Mouse (Mus musculus) embryonic fibroblast, embryonic 13.5 days (primary cell): ENCODE results near the gene Srl. TPM values are rescaled to one million over a fixed set of nuclear protein-coding genes. Genes with fewer than 3 reads are reported as not detected.
"Not testable (repeated sequence)": the region's sequence is repeated elsewhere in the genome, so short reads cannot be mapped to it uniquely, and the experiment has no call there.

Experiments used
- H3K27ac ChIP-seq: 2 replicates; pipeline ENCODE4 v1.5.1; 2012; ENCODE audit warnings: low read length, control low read depth, inconsistent platforms; ENCODE audit not compliant: insufficient read depth
- H3K4me1 ChIP-seq: 2 replicates; pipeline ENCODE4 v1.6.1; 2011; ENCODE audit warnings: low read length; ENCODE audit not compliant: control insufficient read depth, insufficient read depth
- H3K4me3 ChIP-seq: 2 replicates; pipeline ENCODE4 v1.5.1; 2011; ENCODE audit warnings: mild to moderate bottlenecking, control low read depth, low read length; ENCODE audit not compliant: insufficient read depth
- CTCF ChIP-seq: IDR thresholded peaks from 2 replicates; pipeline ENCODE4 v1.5.1; 2011; ENCODE audit warnings: mild to moderate bottlenecking, control low read depth, low read length, moderate library complexity, borderline replicate concordance; ENCODE audit not compliant: insufficient read depth
- POLR2A ChIP-seq: IDR thresholded peaks from 2 replicates; pipeline ENCODE4 v1.6.1; 2011; ENCODE audit warnings: low read depth, mild to moderate bottlenecking, control low read depth, low read length, moderate library complexity
- polyA plus RNA-seq: library from polyadenylated mRNA; stranded (reverse); fragments of >200 nt; gene quantifications from 2 replicates; pipeline ENCODE4 v1.2.4, GENCODE M21; 2011; ENCODE audit warnings: low read depth; ENCODE audit not compliant: missing spikeins, insufficient read length

The Srl gene
- 3.9 and 5.9 TPM in 2 replicates for polyA plus RNA-seq

DNA sequence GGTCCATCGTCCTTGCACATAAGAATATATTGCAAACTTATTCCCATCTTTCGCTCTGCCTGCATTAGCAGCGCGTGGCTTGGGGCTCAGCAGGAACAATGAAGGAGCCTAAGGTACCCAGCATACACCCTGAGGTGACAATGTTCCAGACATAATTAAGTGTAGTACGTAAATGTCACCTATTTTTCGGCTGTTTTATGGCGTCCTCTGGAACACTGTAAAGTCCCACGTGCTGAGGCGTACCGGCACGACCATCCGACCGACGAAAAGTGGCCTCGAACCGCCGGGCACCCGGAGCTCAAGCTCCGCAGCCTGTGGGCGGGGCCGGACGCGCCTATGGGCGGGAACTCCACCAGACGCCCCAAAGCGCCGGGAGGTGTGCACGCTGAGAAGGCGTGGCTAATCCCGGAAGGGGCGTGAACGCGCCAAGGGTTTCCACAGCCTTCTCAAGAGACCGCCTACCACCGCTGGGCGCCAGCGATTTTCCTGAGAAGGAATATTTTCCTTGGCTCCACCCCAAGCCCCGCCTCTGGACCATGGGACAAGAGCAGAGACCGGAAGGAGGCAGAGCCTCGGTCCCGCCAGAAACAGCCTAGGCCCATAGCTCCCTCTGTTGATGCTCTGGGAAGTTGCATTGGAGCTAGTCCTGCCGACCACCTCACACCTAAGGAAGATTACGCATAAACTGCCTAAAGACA lies at the start of gene Srl:
Gene Srl (minus strand): TSS at position 316 of the 698 bp plus-strand sequence.
- peaks cover 4% of the 10 kb centered on the region; the same call in 1 of the 2 replicates for H3K4me1 ChIP-seq
- TF ChIP-seq CTCF: peak; percentile 81; the same call in 1 of the 2 replicates
- TF ChIP-seq POLR2A: peak; percentile 96
- H3K4me3 ChIP-seq: peak within 1 kb of the TSS; percentile 53
- no peak within 1 kb of the TSS for H3K27ac ChIP-seq

DNA sequence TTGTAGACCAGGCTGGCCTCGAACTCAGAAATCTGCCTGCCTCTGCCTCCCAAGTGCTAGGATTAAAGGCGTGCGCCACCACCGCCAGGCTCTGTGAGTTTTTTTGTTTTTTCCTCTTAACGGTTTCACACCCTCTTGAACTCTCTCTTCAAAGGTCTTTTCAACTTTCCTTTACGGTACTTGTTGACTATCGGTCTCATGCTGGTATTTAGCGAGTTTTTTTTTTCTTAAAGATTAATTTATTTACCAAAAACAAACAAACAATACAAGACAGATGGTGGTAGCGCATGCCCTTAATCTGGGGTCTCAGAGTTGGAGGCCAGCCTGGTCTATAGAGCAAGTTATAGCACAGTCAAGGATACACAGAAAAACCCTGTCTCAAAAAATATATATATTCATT lies 48.6 kb upstream of the Srl start:
- TF ChIP-seq CTCF (no peak), POLR2A (no peak)
- Histone ChIP-seq H3K4me1 (peaks cover 11% of the 10 kb centered on the region), H3K4me3 (no peak overlapping the region), H3K27ac (no peak overlapping the region)

DNA sequence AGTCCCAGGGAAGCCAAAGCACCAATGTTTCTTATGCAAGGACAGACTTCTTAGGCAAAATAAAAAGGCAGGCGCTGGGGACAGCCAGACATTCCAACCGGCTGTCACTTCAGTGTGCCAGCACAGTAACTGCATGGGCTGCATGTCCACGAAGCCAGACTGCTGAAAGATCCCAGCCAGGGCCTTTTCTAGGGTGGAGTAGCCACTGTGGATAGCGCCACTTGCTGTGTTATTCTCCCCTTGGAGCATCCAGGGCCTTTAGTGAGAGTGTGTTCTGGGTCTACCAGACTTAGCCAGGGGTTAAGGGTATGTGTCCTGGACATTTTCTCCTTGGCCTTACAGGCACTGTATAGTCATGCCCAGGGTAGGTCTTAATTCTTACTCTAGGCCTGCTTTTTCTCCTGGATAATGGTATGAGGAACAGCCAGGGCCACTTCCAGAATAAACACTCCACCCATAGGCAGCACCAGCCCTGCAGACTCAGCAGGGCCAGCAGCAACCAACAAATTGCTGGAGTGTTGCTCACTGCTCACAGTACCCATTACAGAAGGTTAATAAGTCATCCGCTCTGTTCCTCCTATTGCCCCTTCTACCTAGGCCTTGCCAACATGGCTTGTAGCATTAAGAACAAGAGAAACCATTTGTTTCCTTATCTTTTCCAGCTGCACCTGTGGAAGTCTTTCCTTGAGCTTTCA lies 46.0 kb upstream of the Srl start:
- peak overlapping the region; percentile 94 for H3K27ac ChIP-seq
- TF ChIP-seq POLR2A (peak; percentile 35; the same call in 1 of the 2 replicates), CTCF (no peak)
- H3K4me3 ChIP-seq: no peak overlapping the region
- H3K4me1 ChIP-seq: peaks cover 11% of the 10 kb centered on the region

DNA sequence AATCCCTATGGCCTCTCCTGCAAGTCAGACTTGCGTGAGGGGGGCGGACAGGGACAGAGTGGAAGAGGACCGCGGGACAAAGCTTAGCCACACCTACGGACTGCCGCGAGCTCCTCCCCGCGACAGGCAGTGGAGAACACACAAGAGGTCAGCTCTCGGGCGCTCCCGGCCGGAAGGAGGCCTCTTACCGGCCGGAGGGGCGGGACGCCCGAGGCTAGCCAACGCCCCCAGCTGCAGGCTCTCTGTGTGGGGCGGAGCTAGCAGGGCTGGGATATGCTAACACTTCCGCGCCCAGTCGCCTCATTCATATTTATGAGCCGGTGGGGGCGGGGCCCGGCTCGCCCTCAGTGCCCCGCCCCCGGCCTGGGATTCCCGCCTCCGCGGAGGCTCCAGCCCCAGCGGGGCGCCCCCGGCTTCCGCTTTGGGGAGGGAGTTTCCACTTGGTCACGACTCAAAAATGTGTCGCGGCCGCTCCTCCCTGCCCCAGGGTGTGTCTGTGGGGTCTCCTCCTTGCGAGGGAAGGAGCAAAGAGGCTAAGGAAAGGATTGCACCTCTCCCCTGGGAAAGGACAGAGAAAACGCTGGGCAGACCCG lies 45.0 kb upstream of the Srl start:
- TF ChIP-seq POLR2A (peak; percentile 81), CTCF (no peak)
- Histone ChIP-seq H3K27ac (peak overlapping the region; percentile 94), H3K4me1 (peaks cover 11% of the 10 kb centered on the region), H3K4me3 (peak overlapping the region; percentile 41)

DNA sequence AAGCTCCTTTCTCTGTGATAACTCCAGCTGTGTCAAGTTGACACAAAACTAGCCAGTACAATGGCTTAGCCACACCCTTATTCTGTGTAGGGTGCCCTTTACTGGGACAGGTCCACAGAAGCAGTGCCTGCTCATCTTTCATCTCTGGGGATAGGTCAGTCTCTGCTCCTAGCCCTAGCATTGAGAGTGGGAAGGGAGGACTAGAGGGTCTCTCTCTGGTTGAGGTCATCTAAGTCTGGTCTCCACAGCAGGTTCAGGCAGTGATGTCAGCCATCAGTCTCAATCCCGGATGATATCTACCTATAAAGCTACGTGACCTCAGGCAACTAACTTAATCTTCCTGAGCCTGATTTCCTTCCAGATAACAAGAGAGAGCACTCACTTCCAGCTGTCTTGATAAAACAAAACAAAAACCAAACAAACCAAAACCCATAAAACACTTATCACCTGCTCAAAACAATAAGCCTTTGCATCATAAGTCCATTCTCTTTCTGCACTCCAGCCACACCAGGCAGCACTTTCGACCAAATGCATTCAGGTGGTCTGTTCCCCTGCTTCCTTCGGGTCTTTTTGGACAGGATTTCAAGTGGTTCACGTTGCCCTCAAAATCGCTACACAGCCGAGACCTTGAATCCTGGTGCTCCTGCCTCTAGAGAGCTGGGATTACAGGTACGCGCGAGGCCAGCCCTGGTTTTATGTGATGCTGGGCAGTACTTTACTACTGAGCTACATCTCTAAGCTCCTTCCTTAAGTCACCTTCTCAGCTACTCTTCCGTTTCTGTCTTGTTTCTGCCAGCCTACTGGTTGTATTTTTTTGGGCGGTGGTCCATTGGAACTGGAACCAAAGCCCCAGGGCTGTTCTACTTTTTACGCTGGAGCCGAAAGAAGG lies 44.3 kb upstream of the Srl start:
- TF ChIP-seq CTCF: no peak

DNA sequence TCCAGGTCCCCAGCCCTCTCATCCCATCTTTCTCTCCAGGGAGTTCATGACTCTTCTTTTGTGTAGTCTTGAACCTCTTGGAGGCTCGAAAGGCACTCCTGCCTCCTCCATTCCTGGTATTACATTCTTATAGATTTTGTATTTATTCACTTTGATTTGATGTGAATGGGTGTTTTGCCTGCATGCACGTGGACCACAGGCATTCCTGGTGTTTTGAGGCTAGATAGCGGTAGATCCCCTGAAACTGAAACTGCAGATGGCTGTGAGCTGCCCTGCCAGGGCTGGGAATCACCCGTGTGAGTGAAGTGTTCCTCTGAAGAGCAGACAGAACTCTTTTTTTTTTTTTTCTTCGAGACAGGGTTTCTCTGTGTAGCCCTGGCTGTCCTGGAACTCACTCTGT lies 42.8 kb upstream of the Srl start:
- H3K4me1 ChIP-seq: peaks cover 11% of the 10 kb centered on the region
- no peak for TF ChIP-seq POLR2A
- TF ChIP-seq CTCF: no peak
- no peak overlapping the region for H3K27ac ChIP-seq
- H3K4me3 ChIP-seq: no peak overlapping the region

More for the DNA sequence above, 44.3 kb upstream of the Srl start:
- H3K4me3 ChIP-seq: peak overlapping the region; percentile 41
- peak overlapping the region; percentile 62 for H3K27ac ChIP-seq
- peaks cover 11% of the 10 kb centered on the region for H3K4me1 ChIP-seq

DNA sequence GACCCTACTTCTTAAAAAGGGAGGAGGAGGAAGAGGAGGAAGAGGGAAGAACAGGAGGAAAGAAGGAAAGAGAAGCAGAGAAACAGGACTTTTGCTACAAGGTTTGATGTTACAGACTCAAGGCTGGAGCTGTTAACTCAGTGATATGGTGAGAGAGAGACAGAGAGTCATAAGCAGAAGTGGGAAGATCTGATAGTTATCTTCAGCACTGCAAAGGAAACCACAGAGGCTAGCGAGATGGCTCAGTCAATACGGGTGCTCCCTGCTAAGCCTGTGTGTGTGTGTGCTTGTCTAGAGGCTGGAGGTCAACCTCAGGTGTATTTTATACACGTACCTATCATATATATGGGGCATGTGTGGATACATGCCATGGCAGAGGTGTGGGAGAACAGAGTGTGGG lies 42.2 kb upstream of the Srl start:
- no peak for TF ChIP-seq POLR2A
- TF ChIP-seq CTCF: no peak
- no peak overlapping the region for H3K4me3 ChIP-seq
- peaks cover 11% of the 10 kb centered on the region for H3K4me1 ChIP-seq
- no peak overlapping the region for H3K27ac ChIP-seq

DNA sequence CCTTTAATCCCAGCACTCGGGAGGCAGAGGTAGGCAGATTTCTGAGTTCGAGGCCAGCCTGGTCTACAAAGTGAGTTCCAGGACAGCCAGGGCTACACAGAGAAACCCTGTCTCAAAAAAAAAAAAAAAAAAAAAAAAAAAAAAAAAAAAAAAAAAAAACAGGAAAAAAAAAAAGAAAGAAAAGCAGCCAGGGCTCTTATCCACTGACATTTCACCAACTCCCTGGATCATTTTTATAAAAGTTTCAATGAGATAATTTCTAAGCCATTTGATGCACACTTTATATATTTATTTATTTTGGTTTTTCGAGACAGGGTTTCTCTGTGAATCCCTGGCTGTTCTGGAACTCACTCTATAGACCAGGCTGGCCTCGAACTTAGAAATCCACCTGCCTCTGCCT lies 39.6 kb upstream of the Srl start:
- not testable (repeated sequence) for H3K4me3 ChIP-seq, H3K27ac ChIP-seq, H3K4me1 ChIP-seq

DNA sequence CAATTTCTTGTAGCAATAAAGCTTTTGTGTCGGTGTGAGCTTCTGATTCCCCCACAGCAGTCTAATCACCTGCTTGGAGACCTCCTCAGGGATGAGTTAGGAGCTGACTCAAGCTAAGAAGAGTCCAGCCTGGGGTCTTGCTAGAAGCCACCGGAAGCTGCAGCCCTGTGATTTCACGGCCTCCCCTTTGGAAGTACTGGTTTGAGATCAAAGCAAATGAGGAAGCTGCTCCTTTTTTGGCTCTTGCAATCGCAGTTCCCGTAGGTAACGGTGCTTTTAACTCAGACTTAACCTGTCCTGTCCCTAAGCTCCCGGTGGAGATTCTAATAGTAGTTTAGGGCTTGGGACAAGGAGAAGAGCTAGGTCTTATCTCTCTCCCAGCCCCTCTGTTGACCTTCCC lies 37.0 kb upstream of the Srl start:
- Histone ChIP-seq H3K4me3 (no peak overlapping the region), H3K4me1 (no peaks in the 10 kb centered on the region), H3K27ac (no peak overlapping the region)
- TF ChIP-seq CTCF (no peak), POLR2A (no peak)
